Mouse (Mus musculus) olfactory bulb, adult 2 months (tissue): ENCODE measurements at regions not wholly inside any gene's neighbourhood (a gene's known extent, or its start where the extent isn't known, plus 50 kb on each side); places are given as distances from the start of the nearest gene placed in this dataset.

Experiments
- CTCF ChIP-seq: fragments of 200-500 bp; IDR thresholded peaks from 2 replicates; pipeline ENCODE4 v1.5.1; 2012; ENCODE audit warnings: low read depth, mild to moderate bottlenecking, low read length, moderate library complexity; ENCODE audit not compliant: insufficient read depth
- POLR2A ChIP-seq: fragments of 200-500 bp; IDR thresholded peaks from 2 replicates; pipeline ENCODE4 v1.6.1; 2012; ENCODE audit warnings: mild to moderate bottlenecking, low read depth, low read length, moderate library complexity; ENCODE audit not compliant: insufficient read depth

DNA sequence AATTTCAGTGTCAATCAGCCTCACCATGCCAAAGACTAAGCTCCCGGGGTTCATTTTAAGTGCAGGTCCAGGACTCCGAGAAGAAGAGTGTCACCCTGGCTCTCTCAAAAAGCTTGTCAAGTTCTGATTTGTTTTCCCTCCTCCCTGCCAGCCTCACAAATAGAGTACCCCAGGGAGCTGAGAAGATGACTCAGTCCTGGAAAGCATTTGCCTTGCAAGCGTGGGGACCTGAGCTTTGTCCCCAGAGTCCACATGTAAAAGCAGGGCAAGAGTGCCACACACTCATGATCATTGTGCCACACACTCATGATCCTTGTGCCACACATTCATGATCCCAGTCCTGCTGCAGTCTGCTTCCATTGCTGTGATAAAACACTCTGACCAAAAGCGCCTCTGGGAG is 100.4 kb upstream of the Lmo4 start:
- TF ChIP-seq CTCF (no peak), POLR2A (no peak)
